Mouse (Mus musculus): ENCODE data around the gene 1700013F07Rik. TPM values are rescaled to one million over a fixed set of nuclear protein-coding genes. Genes with fewer than 3 reads are reported as not detected.

1700013F07Rik gene
- polyA plus RNA-seq, 2 experiments, result 0.13 TPM; not detected in 1

DNA sequence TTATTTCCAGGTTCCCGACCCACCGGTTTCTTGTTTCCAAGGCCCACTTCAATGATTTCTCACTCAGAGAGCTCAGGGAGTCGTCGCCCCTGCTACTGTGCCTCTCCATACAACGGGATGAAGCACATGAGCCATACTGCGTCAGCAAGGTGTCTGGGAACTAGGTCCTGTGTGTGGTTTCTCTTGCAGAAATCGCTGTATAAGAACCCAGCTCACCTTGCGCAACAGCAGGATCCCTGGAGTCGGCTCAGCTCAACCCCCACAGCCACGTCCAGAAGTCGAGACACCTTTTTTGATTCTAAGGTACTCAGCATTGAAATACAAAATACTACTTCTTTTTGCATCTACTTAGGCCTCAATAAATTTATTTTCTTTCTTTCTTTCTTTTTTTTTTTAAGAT lies 8.3 kb downstream of the 1700013F07Rik start:
- no peak overlapping the region for H3K4me2 ChIP-seq (replicated peaks; ENCODE audit: low read depth, low read length, severe bottlenecking)
- no peak overlapping the region for H3K27ac ChIP-seq (replicated peaks; ENCODE audit: low read depth, low read length)
- 0 out of 2 replicates have a peak, but pooled peaks cover 2% of the 10 kb centered on the region for H3K4me1 ChIP-seq (ENCODE audit: control insufficient read depth, insufficient read depth, low read length)
- DNase-seq (ENCODE audit: low spot score) (no peak), ATAC-seq (ENCODE audit: low FRiP score, low read depth) (no peak)
- WGBS, result 79% methylated on average over 11 of the region's 11 CpGs
- H3K4me3 ChIP-seq (replicated peaks; ENCODE audit: low read length), result no peak overlapping the region
- no peak for TF ChIP-seq POLR2A (IDR thresholded peaks at IDR 0.05; ENCODE audit: borderline replicate concordance, extremely low read depth, insufficient read depth, insufficient read length)
- no peaks in the 10 kb centered on the region for H3K27me3 ChIP-seq (ENCODE audit: control insufficient read depth, insufficient read depth, low read length)
- no peaks in the 10 kb centered on the region for H3K36me3 ChIP-seq (ENCODE audit: control insufficient read depth, insufficient read depth, low read length)
- no peaks in the 10 kb centered on the region for H3K9me3 ChIP-seq (ENCODE audit: control insufficient read depth, low read length)
- no peak overlapping the region for H3K9ac ChIP-seq (ENCODE audit: low read depth, low read length, severe bottlenecking)

DNA sequence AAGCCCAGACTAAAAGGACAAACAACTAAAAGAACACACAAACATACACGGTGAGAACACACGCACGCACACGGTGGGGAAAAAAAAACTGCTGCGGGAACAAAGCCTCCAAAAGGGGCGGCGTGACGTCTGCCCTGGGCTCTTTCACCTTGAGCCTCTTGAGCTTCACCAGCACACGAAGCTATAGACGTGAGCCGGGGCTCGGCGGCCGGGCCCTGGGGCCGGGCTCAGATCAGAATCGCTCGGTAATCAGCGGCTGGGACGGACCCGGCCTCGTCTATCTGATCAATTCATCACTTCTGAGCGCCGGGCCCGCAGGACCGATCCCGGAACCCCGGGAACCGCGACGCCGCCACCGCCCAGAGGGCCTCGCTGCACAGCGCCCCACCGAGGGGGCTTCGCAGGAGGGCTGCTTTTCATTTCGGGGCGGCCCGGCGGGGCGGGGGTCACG lies 20.2 kb downstream of the 1700013F07Rik start:
- ATAC-seq (ENCODE audit: low FRiP score, low read depth) (peak; percentile 62), DNase-seq (ENCODE audit: low spot score) (no peak)
- peak overlapping the region; percentile 88 for H3K4me3 ChIP-seq (replicated peaks; ENCODE audit: low read length)
- peaks cover 21% of the 10 kb centered on the region for H3K36me3 ChIP-seq (ENCODE audit: control insufficient read depth, insufficient read depth, low read length)
- H3K9me3 ChIP-seq (ENCODE audit: control insufficient read depth, low read length), result no peaks in the 10 kb centered on the region
- no peaks in the 10 kb centered on the region for H3K27me3 ChIP-seq (ENCODE audit: control insufficient read depth, insufficient read depth, low read length)
- under 1% methylated on average over 35 of the region's 42 CpGs for WGBS
- H3K9ac ChIP-seq (ENCODE audit: low read depth, low read length, severe bottlenecking), result peak overlapping the region; percentile 96
- TF ChIP-seq POLR2A (IDR thresholded peaks at IDR 0.05; ENCODE audit: borderline replicate concordance, extremely low read depth, insufficient read depth, insufficient read length), result no peak
- H3K4me1 ChIP-seq (ENCODE audit: control insufficient read depth, insufficient read depth, low read length), result peaks cover 6% of the 10 kb centered on the region
- H3K27ac ChIP-seq (replicated peaks; ENCODE audit: low read depth, low read length), result peak overlapping the region; percentile 91
- H3K4me2 ChIP-seq (replicated peaks; ENCODE audit: low read depth, low read length, severe bottlenecking), result peak overlapping the region; percentile 75

- Histone ChIP-seq H3K27ac (replicated peaks; ENCODE audit: low read depth, low read length) (peak overlapping the region; percentile 91), H3K4me2 (replicated peaks; ENCODE audit: low read depth, low read length, severe bottlenecking) (peak overlapping the region; percentile 75), H3K9ac (ENCODE audit: low read depth, low read length, severe bottlenecking) (peak overlapping the region; percentile 96), H3K4me1 (ENCODE audit: control insufficient read depth, insufficient read depth, low read length) (peaks cover 6% of the 10 kb centered on the region), H3K4me3 (replicated peaks; ENCODE audit: low read length) (peak overlapping the region; percentile 88), H3K9me3 (ENCODE audit: control insufficient read depth, low read length) (no peaks in the 10 kb centered on the region), H3K27me3 (ENCODE audit: control insufficient read depth, insufficient read depth, low read length) (no peaks in the 10 kb centered on the region), H3K36me3 (ENCODE audit: control insufficient read depth, insufficient read depth, low read length) (peaks cover 23% of the 10 kb centered on the region)
- peak; percentile 97 for DNase-seq (ENCODE audit: low spot score)
- peak; percentile 99 for ATAC-seq (ENCODE audit: low FRiP score, low read depth)
- 16% methylated on average over 21 of the region's 22 CpGs for WGBS
- TF ChIP-seq POLR2A (IDR thresholded peaks at IDR 0.05; ENCODE audit: borderline replicate concordance, extremely low read depth, insufficient read depth, insufficient read length), result peak; percentile 100; the same call in 1 of the 2 replicates
Observed at GRCm38 (mm10) chr3:108554587-108555312, 20.8 kb downstream of the 1700013F07Rik start.

GRCm38 (mm10) chr3:108557888-108558287 lies 23.9 kb downstream of the 1700013F07Rik start:
- no peak overlapping the region for H3K9ac ChIP-seq (ENCODE audit: low read depth, low read length, severe bottlenecking)
- no peak overlapping the region for H3K27ac ChIP-seq (replicated peaks; ENCODE audit: low read depth, low read length)
- TF ChIP-seq POLR2A (IDR thresholded peaks at IDR 0.05; ENCODE audit: borderline replicate concordance, extremely low read depth, insufficient read depth, insufficient read length), result no peak
- H3K36me3 ChIP-seq (ENCODE audit: control insufficient read depth, insufficient read depth, low read length), result peaks cover 28% of the 10 kb centered on the region
- peaks cover 14% of the 10 kb centered on the region for H3K4me1 ChIP-seq (ENCODE audit: control insufficient read depth, insufficient read depth, low read length)
- DNase-seq (ENCODE audit: low spot score), result no peak
- no peak overlapping the region for H3K4me3 ChIP-seq (replicated peaks; ENCODE audit: low read length)
- H3K4me2 ChIP-seq (replicated peaks; ENCODE audit: low read depth, low read length, severe bottlenecking), result no peak overlapping the region
- WGBS, result 91% methylated on average over 4 of the region's 4 CpGs
- no peak for ATAC-seq (ENCODE audit: low FRiP score, low read depth)
- no peaks in the 10 kb centered on the region for H3K9me3 ChIP-seq (ENCODE audit: control insufficient read depth, low read length)
- H3K27me3 ChIP-seq (ENCODE audit: control insufficient read depth, insufficient read depth, low read length), result no peaks in the 10 kb centered on the region

- WGBS, result under 1% methylated on average over 45 of the region's 45 CpGs
Observed at GRCm38 (mm10) chr3:108562133-108562730, 28.3 kb downstream of the 1700013F07Rik start, which contains the start of gene Tmem167b. Gene Tmem167b, minus strand, starts transcription at chr3:108562466.

More at GRCm38 (mm10) chr3:108562133-108562730, 28.3 kb downstream of the 1700013F07Rik start, which contains the start of gene Tmem167b:
- Histone ChIP-seq H3K27me3 (ENCODE audit: control insufficient read depth, insufficient read depth, low read length) (no peaks in the 10 kb centered on the region), H3K4me1 (ENCODE audit: control insufficient read depth, insufficient read depth, low read length) (peaks cover 12% of the 10 kb centered on the region; the same call in 1 of the 2 replicates), H3K4me3 (replicated peaks; ENCODE audit: low read length) (peak within 1 kb of the TSS; percentile 68), H3K9ac (ENCODE audit: low read depth, low read length, severe bottlenecking) (peak within 1 kb of the TSS; percentile 72), H3K9me3 (ENCODE audit: control insufficient read depth, low read length) (no peaks in the 10 kb centered on the region), H3K27ac (replicated peaks; ENCODE audit: low read depth, low read length) (peak within 1 kb of the TSS; percentile 88), H3K36me3 (ENCODE audit: control insufficient read depth, insufficient read depth, low read length) (peaks cover 25% of the 10 kb centered on the region), H3K4me2 (replicated peaks; ENCODE audit: low read depth, low read length, severe bottlenecking) (peak within 1 kb of the TSS; percentile 89)
- TF ChIP-seq POLR2A (IDR thresholded peaks at IDR 0.05; ENCODE audit: borderline replicate concordance, extremely low read depth, insufficient read depth, insufficient read length), result no peak
- ATAC-seq (ENCODE audit: low FRiP score, low read depth), result peak; percentile 97
- DNase-seq (ENCODE audit: low spot score), result peak; percentile 100

Measured in limb, embryonic 14.5 days (tissue).